Mouse (Mus musculus) layer of hippocampus, adult 2 months (tissue): ENCODE data around the gene F2. TPM values are rescaled to one million over a fixed set of nuclear protein-coding genes. Genes with fewer than 3 reads are reported as not detected.
"Not testable (repeated sequence)": the region's sequence is repeated elsewhere in the genome, so short reads cannot be mapped to it uniquely, and the experiment has no call there.

Source experiments
- DNase-seq, 2 experiments: peaks; one replicate each; pipeline ENCODE4 v3.0.0; 2022; ENCODE audit warnings: low spot score in 2 of 2
- H3K27ac ChIP-seq: fragments of 200-600 bp; 2 replicates; pipeline ENCODE4 v1.8.1; 2022
- H3K4me3 ChIP-seq: fragments of 200-600 bp; 2 replicates; pipeline ENCODE4 v1.8.1; 2022; ENCODE audit warnings: mild to moderate bottlenecking
- CTCF ChIP-seq: fragments of 200-600 bp; conservative IDR thresholded peaks from 2 replicates; pipeline ENCODE4 v1.8.1; 2022; ENCODE audit warnings: antibody characterized with exemption, mild to moderate bottlenecking, moderate library complexity
- total RNA-seq, 2 experiments: library from RNA; stranded (reverse); gene quantifications; 2 replicates each; pipeline ENCODE4 v1.2.3; 2021

F2 gene
- total RNA-seq, 2 experiments from 2014 or later = 0.27 TPM; not detected in 1

DNA sequence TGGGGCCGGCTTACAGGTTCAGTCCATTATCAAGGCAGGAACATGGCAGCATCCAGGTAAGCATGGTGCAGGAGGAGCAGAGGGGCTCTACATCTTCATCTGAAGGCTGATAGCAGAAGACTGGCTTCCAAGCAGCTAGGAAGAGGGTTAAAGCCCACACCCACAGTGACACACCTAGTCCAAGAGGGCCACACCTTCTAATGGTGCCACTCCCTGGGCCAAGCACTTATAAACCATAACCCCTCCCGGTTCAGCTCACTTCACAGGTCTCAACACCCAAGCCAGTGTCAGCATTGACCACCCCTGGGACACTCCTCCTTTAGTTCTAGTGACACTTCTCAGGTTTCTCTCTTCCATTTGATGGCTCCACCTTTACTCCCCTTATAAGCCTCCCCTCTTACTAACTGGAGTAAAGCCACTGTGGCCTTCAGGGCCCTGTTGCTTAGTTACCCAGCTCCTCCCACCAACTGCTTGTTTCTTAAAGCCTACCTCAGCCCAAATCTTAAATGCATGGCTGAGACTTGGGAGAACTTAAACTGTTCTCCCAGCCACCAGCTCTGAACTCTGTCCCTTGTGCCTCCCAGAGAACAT, 6.7 kb upstream of the F2 start:
- no peak for TF ChIP-seq CTCF
- no peak for DNase-seq
- Histone ChIP-seq H3K27ac (no peak overlapping the region), H3K4me3 (no peak overlapping the region)

DNA sequence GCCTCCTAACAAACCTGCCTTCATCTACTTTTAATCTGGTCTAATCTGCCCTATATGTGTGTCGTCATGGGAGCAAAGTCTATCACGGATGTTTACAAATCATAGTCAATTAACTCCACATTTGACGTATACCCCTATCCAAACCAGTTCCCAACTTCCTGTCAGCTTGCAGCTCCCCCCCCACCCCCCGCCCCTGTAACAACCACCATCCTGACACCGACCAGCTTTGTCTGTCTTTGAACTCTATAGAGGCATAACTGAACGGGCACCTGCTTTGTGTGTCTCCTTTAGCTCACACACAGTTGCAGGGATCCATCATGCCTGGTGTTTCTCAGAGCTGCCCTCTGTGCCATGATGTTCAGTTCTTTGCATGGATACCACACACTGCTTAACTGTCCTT, 2.7 kb upstream of the F2 start:
- Histone ChIP-seq H3K27ac (no peak overlapping the region), H3K4me3 (no peak overlapping the region)
- no peak for DNase-seq
- TF ChIP-seq CTCF = no peak

DNA sequence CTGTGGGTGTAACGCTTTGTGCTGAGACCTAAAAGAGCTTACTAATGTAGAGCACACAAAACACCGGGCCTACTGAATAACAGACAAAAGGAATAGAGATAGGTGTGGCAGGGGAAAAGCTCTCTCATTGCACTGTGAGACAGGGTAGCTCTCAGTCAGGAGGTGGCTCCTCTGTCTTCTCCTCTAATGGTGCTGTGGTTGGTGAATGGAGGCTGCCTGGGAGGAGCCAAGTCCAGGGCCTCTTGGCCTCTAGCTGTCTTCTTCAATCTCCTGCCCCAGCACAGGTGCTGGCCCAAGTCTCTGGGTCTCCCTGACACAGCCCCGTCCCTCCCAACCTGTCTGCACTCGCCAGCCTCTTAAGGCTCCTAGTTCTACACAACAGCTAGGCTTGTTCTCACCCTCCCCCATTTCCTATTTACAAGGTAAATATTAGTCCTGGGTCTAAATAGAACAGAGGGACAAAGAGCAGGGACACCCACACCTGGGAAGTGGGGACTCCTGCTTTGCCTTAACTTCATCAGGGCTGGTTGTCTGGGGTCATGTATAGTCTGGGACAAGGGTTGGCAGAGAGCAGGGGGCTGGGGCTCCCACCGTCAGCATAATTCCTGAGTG, 619 bp upstream of the F2 start:
- DNase-seq = no peak
- H3K4me3 ChIP-seq = no peak overlapping the region
- no peak for TF ChIP-seq CTCF
- H3K27ac ChIP-seq = no peak overlapping the region

DNA sequence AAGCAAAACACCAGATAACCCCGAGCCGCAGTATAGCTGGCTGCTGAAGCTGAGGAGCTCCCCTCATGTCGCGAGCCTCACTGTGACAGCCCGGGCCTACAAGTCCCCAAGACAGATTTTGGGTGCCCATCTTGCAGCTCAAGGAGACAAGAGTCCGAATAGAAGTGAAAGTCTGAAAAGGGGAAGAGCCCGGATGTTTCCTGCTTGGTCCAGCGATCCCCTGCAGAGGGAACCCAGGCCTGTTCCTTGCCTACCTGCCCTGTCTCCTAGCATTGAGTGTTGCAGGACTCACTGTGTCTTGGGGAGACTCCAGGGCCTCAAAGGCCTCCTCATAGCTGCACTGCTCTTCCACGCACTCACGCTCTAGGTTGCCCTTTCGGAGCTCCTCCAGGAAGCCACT, 728 bp downstream of the F2 start:
- no peak for TF ChIP-seq CTCF
- DNase-seq = no peak
- Histone ChIP-seq H3K4me3 (no peak overlapping the region), H3K27ac (no peak overlapping the region)

DNA sequence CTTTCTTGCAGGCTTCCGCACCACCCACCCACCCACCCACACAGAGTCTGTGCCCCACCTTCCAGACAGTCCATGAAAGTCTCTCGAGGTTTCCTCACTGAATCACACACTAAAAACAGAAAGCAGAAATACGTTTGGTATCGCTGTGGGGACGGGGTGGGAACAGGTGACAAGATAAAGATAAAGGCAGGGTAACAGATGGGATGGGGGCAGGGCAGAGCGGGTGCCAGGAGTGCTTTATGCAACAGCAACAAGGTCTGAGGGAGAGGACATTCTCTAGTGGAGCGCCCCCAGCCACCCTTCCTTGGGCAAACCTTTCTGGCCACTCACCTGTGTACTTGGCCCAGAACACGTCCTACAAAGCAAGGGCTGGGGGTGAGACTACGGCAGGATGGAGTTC, 1.4 kb downstream of the F2 start:
- Histone ChIP-seq H3K27ac (no peak overlapping the region), H3K4me3 (no peak overlapping the region)
- TF ChIP-seq CTCF = no peak
- no peak for DNase-seq

DNA sequence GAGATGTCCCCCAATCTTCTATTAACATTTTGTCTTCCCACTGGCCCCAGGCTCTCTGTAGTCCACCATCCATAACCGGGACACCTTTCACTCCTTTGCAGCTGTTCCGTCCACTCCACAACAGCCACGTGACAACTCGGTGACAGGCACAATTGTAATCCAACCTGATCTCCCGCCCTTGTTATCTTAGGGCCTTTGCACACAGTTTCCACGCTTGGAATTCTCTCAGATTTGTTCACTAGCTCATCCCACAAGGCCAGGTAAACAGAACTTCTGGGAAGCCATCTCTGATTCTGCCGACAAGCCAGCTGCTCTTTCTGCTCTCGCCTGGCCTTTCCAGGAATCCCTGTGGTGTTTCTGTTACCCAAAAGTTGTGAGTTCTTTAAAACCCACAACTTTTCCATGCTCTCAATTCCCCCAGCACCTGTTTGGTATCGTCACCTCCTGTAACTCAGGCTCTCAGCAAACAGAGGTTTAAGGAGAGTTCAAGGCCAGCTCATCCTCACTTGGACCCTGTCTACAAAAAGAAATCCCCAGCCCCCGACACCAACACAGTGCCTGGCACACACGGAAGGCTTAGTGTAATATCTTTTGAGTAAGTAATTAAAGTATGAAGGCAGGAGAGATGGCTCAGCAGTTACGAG, 2.8 kb downstream of the F2 start:
- no peak for TF ChIP-seq CTCF

DNA sequence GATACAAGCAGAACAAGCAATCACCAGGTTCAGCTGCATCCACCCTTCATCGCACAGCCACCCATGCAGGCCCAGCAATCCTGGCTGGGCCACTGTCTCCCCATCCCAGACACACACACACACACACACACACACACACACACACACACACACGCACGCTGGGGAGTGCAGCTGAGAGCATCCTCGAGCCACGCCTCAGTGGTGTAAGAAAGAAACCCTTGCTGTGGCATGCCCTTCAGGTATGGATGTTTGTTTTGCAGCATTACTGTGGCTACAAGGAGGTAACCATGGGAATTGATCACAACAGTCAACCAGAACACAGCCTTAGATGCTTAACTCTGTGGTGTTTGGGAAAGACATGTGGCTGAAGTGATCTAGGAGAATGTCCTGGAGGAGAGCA, 3.9 kb downstream of the F2 start:
- TF ChIP-seq CTCF = no peak
- Histone ChIP-seq H3K4me3 (no peak overlapping the region), H3K27ac (no peak overlapping the region)
- DNase-seq = no peak

More for the DNA sequence above, 2.8 kb downstream of the F2 start:
- no peak for DNase-seq
- H3K27ac ChIP-seq = no peak overlapping the region
- no peak overlapping the region for H3K4me3 ChIP-seq

DNA sequence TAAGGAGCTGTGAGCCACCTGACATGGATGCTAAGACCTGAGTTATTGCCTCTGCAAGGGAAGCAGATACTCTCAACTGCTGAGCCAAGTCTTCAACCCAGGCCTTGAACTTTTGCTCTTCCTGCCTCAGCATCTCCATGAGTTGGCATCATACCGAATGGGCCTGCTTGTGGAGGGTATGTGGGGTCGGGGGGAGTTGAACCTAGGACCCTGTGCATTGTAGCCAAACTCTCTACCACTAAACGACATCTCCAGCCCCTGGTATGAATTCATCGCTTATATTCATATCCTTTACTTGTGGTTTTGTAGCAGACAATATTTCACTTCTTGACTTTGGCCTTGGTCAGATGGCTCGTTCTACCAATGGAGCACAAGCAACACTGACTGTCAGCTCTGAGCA, 4.4 kb downstream of the F2 start:
- no peak for TF ChIP-seq CTCF
- no peak overlapping the region for H3K27ac ChIP-seq
- DNase-seq = no peak
- no peak overlapping the region for H3K4me3 ChIP-seq

DNA sequence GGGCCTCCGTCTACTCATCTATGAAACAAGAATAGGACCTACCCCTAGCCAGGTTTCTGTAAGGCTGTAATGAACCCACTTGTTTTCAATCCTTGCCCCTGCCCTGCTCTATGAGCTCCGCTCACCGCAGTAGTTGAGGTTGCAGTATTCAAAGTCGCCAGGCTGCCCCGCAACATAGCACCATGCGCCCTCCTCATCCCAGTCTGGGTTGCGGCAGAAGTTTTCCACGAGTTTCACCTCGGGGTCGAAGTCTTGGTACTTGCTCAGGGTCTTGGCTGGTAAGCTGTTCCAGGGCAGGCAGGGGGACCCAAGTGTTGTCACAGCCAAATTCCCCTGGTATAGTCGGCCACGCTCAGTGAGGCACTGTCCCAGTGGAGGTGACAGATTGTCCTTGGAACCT, 5.8 kb downstream of the F2 start:
- no peak overlapping the region for H3K4me3 ChIP-seq
- no peak overlapping the region for H3K27ac ChIP-seq
- no peak for DNase-seq
- TF ChIP-seq CTCF = no peak

DNA sequence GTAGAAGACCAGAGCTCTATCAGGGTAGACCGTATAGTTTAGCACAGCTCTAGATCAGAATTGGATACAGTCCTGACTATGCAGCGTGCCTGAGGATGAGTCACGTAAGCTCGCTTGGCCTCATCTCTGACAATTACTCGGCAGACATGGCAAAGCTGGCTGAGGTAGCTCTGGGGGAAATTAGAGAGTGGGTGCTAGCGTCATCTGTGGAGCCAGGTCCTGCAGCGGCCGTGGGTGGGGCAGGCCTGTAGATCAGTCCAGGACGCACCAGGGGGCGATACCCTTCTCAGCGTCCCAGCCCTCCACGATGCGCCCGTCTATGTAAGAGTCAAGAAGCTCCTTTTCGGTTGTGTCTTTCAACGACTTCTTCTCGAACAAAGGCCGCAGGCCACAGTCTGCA, 6.5 kb downstream of the F2 start:
- peak in 1 of 2 experiments; percentile 63 for DNase-seq
- H3K4me3 ChIP-seq = no peak overlapping the region
- H3K27ac ChIP-seq = no peak overlapping the region
- peak; percentile 19; the same call in 1 of the 2 replicates for TF ChIP-seq CTCF

DNA sequence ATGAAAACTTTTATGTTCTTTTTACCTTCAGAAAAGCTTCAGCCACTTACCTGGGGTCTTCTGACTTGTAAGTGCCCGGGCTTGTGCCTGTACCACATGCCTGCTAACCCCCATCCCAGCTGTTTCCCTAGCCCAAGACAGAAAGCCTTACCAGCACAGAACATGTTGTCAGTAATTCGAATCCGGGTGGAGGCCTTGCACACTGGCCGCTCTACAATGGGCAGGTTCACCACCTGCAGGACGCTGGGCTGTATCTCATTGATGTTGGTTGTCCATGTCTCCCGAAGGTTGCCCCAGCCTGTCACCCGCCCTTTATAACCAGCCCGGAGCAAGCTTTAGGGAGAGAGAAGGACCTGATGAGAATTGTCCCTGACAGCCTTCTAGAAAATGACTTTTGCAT, 8.0 kb downstream of the F2 start:
- no peak overlapping the region for H3K4me3 ChIP-seq
- TF ChIP-seq CTCF = no peak
- DNase-seq = no peak
- H3K27ac ChIP-seq = no peak overlapping the region

DNA sequence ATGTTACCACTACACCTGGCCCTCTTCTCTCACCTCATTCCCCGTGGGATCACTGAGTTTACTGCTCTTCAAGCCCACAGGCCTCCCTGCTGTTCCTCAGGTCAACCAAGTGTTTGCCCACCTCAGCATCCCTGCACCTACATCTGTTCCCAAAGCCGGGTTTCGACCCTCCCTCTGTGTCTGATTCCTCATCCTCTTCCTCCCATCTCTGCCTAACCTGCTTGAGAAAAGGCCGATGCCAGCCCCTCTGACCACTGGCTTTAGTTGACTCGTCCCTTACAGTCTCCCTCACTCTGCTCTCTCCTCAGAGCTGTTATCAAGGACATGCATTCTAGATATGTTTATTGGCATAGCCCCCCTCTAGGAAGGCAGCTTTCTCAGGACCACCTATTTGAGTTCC, 8.7 kb downstream of the F2 start:
- DNase-seq = no peak
- H3K27ac ChIP-seq = no peak overlapping the region
- H3K4me3 ChIP-seq = no peak overlapping the region
- TF ChIP-seq CTCF = no peak

DNA sequence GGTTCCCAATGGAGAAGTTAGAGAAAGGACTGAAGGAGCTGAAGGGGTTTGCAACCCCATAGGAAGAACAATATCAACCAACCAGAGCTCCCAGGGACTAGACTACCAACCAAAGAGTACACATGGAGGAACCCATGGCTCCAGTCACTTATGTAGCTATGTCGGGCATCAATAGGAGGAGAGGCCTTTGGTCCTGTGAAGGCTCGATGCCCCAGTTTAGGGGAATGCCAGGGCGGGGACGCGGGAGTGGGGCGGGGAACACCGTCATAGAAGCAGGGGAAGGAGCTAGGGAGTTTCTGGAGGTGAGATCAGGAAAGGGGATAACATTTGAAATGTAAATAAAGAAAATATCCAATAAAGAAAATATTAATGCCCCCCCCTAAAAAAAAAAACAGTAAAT, 12.8 kb downstream of the F2 start:
- DNase-seq, H3K4me3 ChIP-seq, H3K27ac ChIP-seq: not testable (repeated sequence)

DNA sequence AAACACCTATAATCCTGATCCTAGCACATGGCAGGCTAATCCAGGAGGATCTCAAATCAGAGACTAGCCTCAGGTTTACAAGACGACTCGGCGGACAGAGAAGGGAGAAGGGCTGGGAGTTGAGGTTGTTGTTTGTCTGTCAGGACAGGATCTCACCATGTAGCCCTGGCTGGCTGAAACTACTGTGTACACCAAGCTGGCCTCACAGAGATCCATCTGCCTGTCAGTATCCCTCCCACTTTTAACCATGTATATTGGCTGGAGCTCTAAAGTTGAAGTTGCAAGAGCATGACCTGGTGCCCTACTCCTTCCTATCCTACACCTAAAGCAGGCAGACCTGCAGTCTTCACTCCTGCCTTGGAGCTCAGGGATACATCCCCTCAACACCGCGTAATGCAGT, 13.9 kb downstream of the F2 start:
- TF ChIP-seq CTCF = no peak
- Histone ChIP-seq H3K27ac (no peak overlapping the region), H3K4me3 (no peak overlapping the region)
- no peak for DNase-seq
